Mouse (Mus musculus): Measurements from ENCODE around the gene Fam76a. TPM values are rescaled to one million over a fixed set of nuclear protein-coding genes. Genes with fewer than 3 reads are reported as not detected.

The Fam76a gene
- total and polyA plus RNA-seq, 3 experiments, result 10.3 to 11.5 (median 10.8) TPM

- TF ChIP-seq CHD1 (IDR thresholded peaks at IDR 0.05; ENCODE audit: low read depth, low read length) (no peak), TCF12 (IDR thresholded peaks at IDR 0.05; ENCODE audit: low read depth, low read length) (no peak), MEF2A (IDR thresholded peaks at IDR 0.05; ENCODE audit: borderline replicate concordance, low read depth, low read length) (no peak), ZKSCAN1 (IDR thresholded peaks at IDR 0.05; ENCODE audit: borderline replicate concordance, low read depth, low read length) (no peak), HCFC1 (IDR thresholded peaks at IDR 0.05; ENCODE audit: low read depth, low read length) (no peak), JUND (conservative IDR thresholded peaks at IDR 0.05; ENCODE audit: low read depth, low read length) (no peak), ZC3H11A (IDR thresholded peaks at IDR 0.05; ENCODE audit: low read depth, low read length) (no peak), RCOR1 (conservative IDR thresholded peaks at IDR 0.05; ENCODE audit: low read depth, low read length) (no peak), MAFK (IDR thresholded peaks at IDR 0.05; ENCODE audit: insufficient replicate concordance, low read length) (no peak), NRF1 (IDR thresholded peaks at IDR 0.05; ENCODE audit: low read depth, low read length) (no peak), SMC3 (IDR thresholded peaks at IDR 0.05; ENCODE audit: low read depth, low read length) (no peak), PAX5 (IDR thresholded peaks at IDR 0.05; ENCODE audit: low read length) (no peak), EP300 (IDR thresholded peaks at IDR 0.05; ENCODE audit: low read length) (peak; percentile 23; the same call in 1 of the 2 replicates), MAZ (IDR thresholded peaks at IDR 0.05; ENCODE audit: low read depth, low read length) (no peak), ZMIZ1 (IDR thresholded peaks at IDR 0.05; ENCODE audit: low read depth, low read length) (no peak), UBTF (IDR thresholded peaks at IDR 0.05; ENCODE audit: low read depth, low read length) (no peak), ETS1 (conservative IDR thresholded peaks at IDR 0.05; ENCODE audit: low read depth, low read length) (peak; percentile 26), ELF1 (IDR thresholded peaks at IDR 0.05; ENCODE audit: low read depth, low read length) (no peak; the same call in 1 of the 2 replicates)
Observed at GRCm38 (mm10) chr4:132958741-132959678, 36.7 kb upstream of the Fam76a start (continued).

GRCm38 (mm10) chr4:132955395-132955791, 33.0 kb upstream of the Fam76a start:
- Histone ChIP-seq H3K4me2 (ENCODE audit: insufficient read depth, low read depth, poor library complexity, severe bottlenecking) (no peak overlapping the region), H3K27ac (ENCODE audit: insufficient read depth, low read depth) (no peak overlapping the region), H3K4me1 (ENCODE audit: control insufficient read depth in 1 of 2, insufficient read depth in 2 of 2) (peaks cover 15 to 51% of the 10 kb centered on the region in 2 experiments), H3K79me2 (replicated peaks; ENCODE audit: control insufficient read depth, extremely low read depth, insufficient read depth, poor library complexity, severe bottlenecking) (no peaks in the 10 kb centered on the region), H3K9ac (ENCODE audit: insufficient read depth, low read depth) (no peak overlapping the region), H3K27me3 (replicated peaks) (no peaks in the 10 kb centered on the region), H3K4me3 (replicated peaks in 1 of 3; ENCODE audit: low read depth in 2 of 3, low read length in 2 of 3, poor library complexity in 1 of 3) (no peak overlapping the region), H3K9me3 (replicated peaks; ENCODE audit: low read length) (no peaks in the 10 kb centered on the region), H3K36me3 (replicated peaks in 1 of 2; ENCODE audit: control insufficient read depth in 1 of 2, insufficient read depth in 1 of 2, low read length in 1 of 2) (no peaks in the 10 kb centered on the region)
- dilution Hi-C loops (cut with MboI; ENCODE audit: extremely low pct_ligation_motif_present, extremely low pct_unique_long_range_greater_than_20kb, low sequenced_read_pairs), result no loop called here
- no peak for TF ChIP-seq SIN3A (IDR thresholded peaks at IDR 0.05; ENCODE audit: low read length)
- TF ChIP-seq SMC3 (IDR thresholded peaks at IDR 0.05; ENCODE audit: low read depth, low read length), result no peak
- TF ChIP-seq UBTF (IDR thresholded peaks at IDR 0.05; ENCODE audit: low read depth, low read length), result no peak
- no peak for TF ChIP-seq CTCF (conservative IDR thresholded peaks at IDR 0.05 in 1 of 2, IDR thresholded peaks at IDR 0.05 in 1 of 2; ENCODE audit: low read depth in 2 of 2, low read length in 2 of 2)
- TF ChIP-seq KAT2A (IDR thresholded peaks at IDR 0.05; ENCODE audit: insufficient replicate concordance, low read length), result no peak
- no peak for TF ChIP-seq ZNF384 (IDR thresholded peaks at IDR 0.05; ENCODE audit: low read depth, low read length)
- TF ChIP-seq GABPA (IDR thresholded peaks at IDR 0.05; ENCODE audit: insufficient replicate concordance, low read depth, low read length), result no peak
- no peak for TF ChIP-seq TBP (conservative IDR thresholded peaks at IDR 0.05; ENCODE audit: low read depth, low read length)
- TF ChIP-seq USF2 (conservative IDR thresholded peaks at IDR 0.05; ENCODE audit: low read depth, low read length), result no peak
- no peak for TF ChIP-seq E2F4 (IDR thresholded peaks at IDR 0.05; ENCODE audit: insufficient replicate concordance, low read depth, low read length)
- no peak for TF ChIP-seq MYC (IDR thresholded peaks at IDR 0.05; ENCODE audit: low read depth, low read length)
- TF ChIP-seq ELF1 (IDR thresholded peaks at IDR 0.05; ENCODE audit: low read depth, low read length), result no peak
- TF ChIP-seq USF1 (IDR thresholded peaks at IDR 0.05; ENCODE audit: low read depth, low read length), result no peak
- no peak for TF ChIP-seq RCOR1 (conservative IDR thresholded peaks at IDR 0.05; ENCODE audit: low read depth, low read length)
- in situ Hi-C loops (cut with MboI; ENCODE audit: low pct_ligation_motif_present, low pct_unique_long_range_greater_than_20kb, low sequenced_read_pairs), result no loop called here
- no peak for DNase-seq (ENCODE audit: extremely low read depth)

All from CH12.LX (cell line).